Mouse (Mus musculus): Measurements from ENCODE around the gene Smc6. TPM values are rescaled to one million over a fixed set of nuclear protein-coding genes. Genes with fewer than 3 reads are reported as not detected.
A peak's percentile ranks its signal among the peaks of the same experiment; 100 is the strongest.

Smc6 gene
- polyA plus RNA-seq, 1 experiment from 2014 or later = 76.1 TPM

DNA sequence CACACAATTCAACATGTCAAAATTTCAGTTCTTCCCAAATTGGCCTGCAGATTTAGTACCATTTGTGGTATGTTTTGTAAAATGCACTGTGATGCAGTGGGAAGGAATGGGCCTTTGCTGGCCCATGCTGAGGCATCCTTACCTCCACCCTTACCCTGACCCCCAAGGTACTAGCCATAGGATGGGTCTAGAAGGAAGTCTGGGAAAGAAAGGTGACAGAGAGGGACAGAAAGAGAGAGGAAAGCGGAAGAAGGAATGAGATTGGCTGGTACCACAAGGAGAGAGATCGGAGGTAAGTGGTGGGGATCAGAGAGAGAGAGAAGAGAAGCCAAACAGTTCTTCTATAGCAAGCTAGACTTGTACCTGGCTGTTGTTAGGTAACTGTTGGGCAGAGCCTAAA is 45.4 kb downstream of the Smc6 start:
- H3K27me3 ChIP-seq (ENCODE audit: insufficient read depth, poor library complexity, severe bottlenecking) = no peaks in the 10 kb centered on the region
- WGBS = 96% methylated on average over 2 of the region's 2 CpGs
- no peak for DNase-seq (ENCODE audit: low spot score)
- no peaks in the 10 kb centered on the region for H3K4me1 ChIP-seq (replicated peaks)
- no peak overlapping the region for H3K4me3 ChIP-seq
- H3K9me3 ChIP-seq = no peaks in the 10 kb centered on the region
- peaks cover 76% of the 10 kb centered on the region for H3K36me3 ChIP-seq
- H3K27ac ChIP-seq = no peak overlapping the region

DNA sequence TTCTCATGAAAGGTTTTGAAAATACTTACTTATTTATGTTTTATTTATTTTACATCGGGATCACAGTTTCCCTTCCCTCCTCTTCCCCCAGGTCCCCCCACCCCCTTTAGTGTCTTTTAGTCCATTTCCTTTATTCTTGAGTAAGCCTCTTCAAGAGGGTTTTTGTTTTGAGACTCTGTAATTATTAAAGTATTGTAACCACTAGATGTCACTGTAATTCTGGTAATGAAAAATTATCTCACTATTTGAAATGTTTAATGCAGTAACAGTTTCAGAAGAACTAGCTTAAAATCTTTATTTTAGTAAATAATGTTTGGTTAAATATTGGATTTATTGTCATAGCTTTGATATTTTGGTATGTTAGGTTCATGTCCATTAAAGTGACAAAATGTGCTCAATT is 48.2 kb downstream of the Smc6 start:
- H3K4me3 ChIP-seq = no peak overlapping the region
- no peaks in the 10 kb centered on the region for H3K9me3 ChIP-seq
- no peaks in the 10 kb centered on the region for H3K27me3 ChIP-seq (ENCODE audit: insufficient read depth, poor library complexity, severe bottlenecking)
- WGBS = 81% methylated on average over 1 of the region's 1 CpGs
- peaks cover 75% of the 10 kb centered on the region for H3K36me3 ChIP-seq
- no peak for DNase-seq (ENCODE audit: low spot score)
- no peak overlapping the region for H3K27ac ChIP-seq
- H3K4me1 ChIP-seq (replicated peaks) = no peaks in the 10 kb centered on the region

DNA sequence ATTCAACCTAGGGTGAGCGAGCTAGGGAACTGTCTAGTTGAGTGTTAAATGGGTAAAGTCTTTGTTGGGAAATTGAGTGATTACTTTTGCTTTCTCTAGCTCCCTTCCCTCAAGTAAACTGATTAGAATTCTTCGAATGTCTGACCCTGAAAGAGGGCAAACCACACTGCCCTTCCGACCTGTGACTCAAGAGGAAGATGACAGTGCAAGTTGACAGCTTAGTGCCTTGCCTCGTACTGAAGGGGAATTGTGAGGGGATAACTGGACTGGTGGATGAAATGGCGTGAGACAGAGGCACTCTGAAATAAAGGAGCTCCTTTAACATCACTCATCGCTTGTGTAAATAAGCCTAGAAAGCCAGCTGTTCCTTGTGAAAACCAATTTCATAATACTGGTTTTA is 52.0 kb downstream of the Smc6 start:
- Histone ChIP-seq H3K36me3 (peaks cover 48% of the 10 kb centered on the region), H3K9me3 (no peaks in the 10 kb centered on the region), H3K27ac (no peak overlapping the region), H3K4me3 (no peak overlapping the region), H3K27me3 (ENCODE audit: insufficient read depth, poor library complexity, severe bottlenecking) (no peaks in the 10 kb centered on the region), H3K4me1 (replicated peaks) (no peaks in the 10 kb centered on the region)
- WGBS = 61% methylated on average over 6 of the region's 6 CpGs
- DNase-seq (ENCODE audit: low spot score) = no peak

DNA sequence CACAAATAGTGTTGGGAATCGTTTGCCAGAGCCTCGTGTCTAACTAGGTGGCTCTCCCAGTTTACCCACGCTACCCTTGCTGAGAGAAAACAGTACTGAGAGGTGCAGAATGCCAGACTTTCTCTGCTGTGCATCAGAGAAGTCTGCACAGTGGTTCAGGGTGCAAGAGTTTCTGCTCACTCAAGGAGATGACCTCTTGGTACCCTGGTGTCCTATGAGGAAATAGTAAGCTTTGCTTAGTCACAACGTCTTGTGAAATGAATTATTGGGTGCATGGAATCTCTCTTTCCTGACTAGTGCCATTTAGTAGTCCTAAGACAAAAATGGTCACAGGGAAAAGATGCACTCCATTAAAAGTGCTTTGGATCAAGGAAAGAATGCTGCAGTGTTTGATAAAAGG is 58.8 kb downstream of the Smc6 start:
- 77% methylated on average over 4 of the region's 4 CpGs for WGBS
- H3K4me3 ChIP-seq = no peak overlapping the region
- no peaks in the 10 kb centered on the region for H3K27me3 ChIP-seq (ENCODE audit: insufficient read depth, poor library complexity, severe bottlenecking)
- no peak for DNase-seq (ENCODE audit: low spot score)
- no peaks in the 10 kb centered on the region for H3K4me1 ChIP-seq (replicated peaks)
- no peaks in the 10 kb centered on the region for H3K36me3 ChIP-seq
- H3K27ac ChIP-seq = no peak overlapping the region
- H3K9me3 ChIP-seq = no peaks in the 10 kb centered on the region

DNA sequence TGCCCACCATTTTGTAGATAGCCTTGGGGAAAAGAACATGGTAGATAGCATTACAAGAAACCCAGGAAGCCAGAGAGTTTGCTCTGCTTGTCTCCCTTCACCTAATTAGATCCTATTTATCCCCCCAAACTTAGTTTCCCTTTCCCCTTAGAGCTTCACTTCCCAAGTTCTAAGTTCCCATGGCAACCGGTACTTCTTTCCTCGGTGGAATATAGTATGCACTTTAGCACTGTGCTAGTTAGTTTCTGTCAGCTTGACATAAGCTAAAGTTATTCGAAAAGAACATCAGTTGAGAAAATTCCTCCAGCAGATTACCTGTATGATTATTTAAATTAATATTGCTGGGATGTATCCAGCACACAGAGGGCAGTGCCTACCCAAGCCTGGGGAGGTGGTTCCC is 60.8 kb downstream of the Smc6 start:
- no peak overlapping the region for H3K4me3 ChIP-seq
- H3K27ac ChIP-seq = no peak overlapping the region
- no peaks in the 10 kb centered on the region for H3K27me3 ChIP-seq (ENCODE audit: insufficient read depth, poor library complexity, severe bottlenecking)
- H3K4me1 ChIP-seq (replicated peaks) = no peaks in the 10 kb centered on the region
- 85% methylated on average over 3 of the region's 3 CpGs for WGBS
- H3K36me3 ChIP-seq = no peaks in the 10 kb centered on the region
- no peak for DNase-seq (ENCODE audit: low spot score)
- H3K9me3 ChIP-seq = no peaks in the 10 kb centered on the region

DNA sequence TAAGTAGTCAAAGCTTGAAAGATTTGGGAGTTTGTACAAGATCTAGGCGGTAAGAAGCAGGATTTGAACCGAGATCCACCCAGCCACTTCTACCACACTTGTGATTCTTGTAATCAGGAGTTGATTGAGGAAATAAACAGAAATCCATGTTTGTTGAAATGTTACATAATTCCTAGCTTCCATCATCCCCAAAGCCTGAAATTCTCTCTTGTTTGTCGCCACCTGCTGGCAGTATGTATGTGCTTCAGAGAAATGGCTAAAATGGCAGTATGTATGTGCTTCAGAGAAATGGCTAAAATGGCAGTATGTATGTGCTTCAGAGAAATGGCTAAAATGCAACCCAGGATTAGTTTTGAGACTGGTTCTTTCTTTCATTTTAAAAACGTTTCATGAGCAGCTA is 71.2 kb downstream of the Smc6 start:
- 40% methylated on average over 4 of the region's 4 CpGs for WGBS

DNA sequence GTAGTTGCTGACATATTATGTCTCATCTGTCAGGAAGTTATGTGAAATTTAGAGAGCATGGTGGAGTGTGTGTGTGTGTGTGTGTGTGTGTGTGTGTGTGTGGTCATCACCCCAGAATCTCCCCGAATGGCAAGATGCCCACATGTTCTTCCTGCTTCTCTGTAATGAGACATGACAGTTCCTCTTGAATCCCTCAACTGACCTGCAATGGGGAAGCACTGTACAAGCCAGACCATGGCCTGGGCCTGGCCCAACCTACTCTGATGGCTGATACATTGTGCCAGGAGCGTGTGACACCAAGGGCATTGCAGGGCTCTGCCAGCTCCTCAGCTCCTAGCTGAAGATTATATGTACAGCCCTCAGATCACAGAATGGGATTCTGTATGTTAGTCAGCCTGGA is 72.6 kb downstream of the Smc6 start:
- H3K27me3 ChIP-seq (ENCODE audit: insufficient read depth, poor library complexity, severe bottlenecking) = no peaks in the 10 kb centered on the region
- no peaks in the 10 kb centered on the region for H3K36me3 ChIP-seq
- no peak overlapping the region for H3K27ac ChIP-seq
- H3K4me3 ChIP-seq = no peak overlapping the region
- DNase-seq (ENCODE audit: low spot score) = no peak
- H3K9me3 ChIP-seq = no peaks in the 10 kb centered on the region
- no peaks in the 10 kb centered on the region for H3K4me1 ChIP-seq (replicated peaks)
- WGBS = 90% methylated on average over 2 of the region's 2 CpGs

More for the DNA sequence above, 71.2 kb downstream of the Smc6 start:
- no peak overlapping the region for H3K4me3 ChIP-seq
- H3K4me1 ChIP-seq (replicated peaks) = no peaks in the 10 kb centered on the region
- no peak overlapping the region for H3K27ac ChIP-seq
- H3K27me3 ChIP-seq (ENCODE audit: insufficient read depth, poor library complexity, severe bottlenecking) = no peaks in the 10 kb centered on the region
- no peak for DNase-seq (ENCODE audit: low spot score)
- no peaks in the 10 kb centered on the region for H3K36me3 ChIP-seq
- H3K9me3 ChIP-seq = no peaks in the 10 kb centered on the region

DNA sequence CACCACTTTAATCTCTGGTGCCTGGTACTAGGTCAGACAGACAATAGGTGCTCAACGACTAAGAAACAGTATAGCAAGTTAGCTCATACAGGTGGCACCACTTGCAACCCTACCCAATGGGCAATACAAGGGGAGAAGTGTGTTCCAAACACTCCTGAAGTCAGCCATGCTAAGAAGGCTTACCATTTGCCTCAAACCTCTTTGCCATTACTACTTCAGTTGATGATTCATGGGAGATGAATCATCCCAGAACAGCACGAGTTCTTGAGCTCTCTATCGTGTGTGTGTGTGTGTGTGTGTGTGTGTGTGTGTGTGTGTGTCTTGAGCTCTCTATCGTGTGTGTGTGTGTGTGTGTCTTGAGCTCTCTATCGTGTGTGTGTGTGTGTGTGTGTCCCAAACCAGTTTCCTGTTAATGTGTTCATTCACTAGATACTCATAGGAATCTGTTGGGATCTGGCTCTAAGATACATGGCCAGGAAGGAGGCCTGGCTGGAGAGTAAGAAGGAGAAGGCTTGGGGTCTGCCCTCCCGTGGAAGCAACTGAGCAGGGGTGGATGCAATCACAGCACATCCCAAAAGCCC is 76.4 kb downstream of the Smc6 start:
- WGBS = 80% methylated on average over 6 of the region's 6 CpGs
- Histone ChIP-seq H3K4me3 (no peak overlapping the region), H3K4me1 (replicated peaks) (no peaks in the 10 kb centered on the region), H3K9me3 (no peaks in the 10 kb centered on the region), H3K36me3 (no peaks in the 10 kb centered on the region), H3K27ac (no peak overlapping the region), H3K27me3 (ENCODE audit: insufficient read depth, poor library complexity, severe bottlenecking) (no peaks in the 10 kb centered on the region)
- DNase-seq (ENCODE audit: low spot score) = no peak

DNA sequence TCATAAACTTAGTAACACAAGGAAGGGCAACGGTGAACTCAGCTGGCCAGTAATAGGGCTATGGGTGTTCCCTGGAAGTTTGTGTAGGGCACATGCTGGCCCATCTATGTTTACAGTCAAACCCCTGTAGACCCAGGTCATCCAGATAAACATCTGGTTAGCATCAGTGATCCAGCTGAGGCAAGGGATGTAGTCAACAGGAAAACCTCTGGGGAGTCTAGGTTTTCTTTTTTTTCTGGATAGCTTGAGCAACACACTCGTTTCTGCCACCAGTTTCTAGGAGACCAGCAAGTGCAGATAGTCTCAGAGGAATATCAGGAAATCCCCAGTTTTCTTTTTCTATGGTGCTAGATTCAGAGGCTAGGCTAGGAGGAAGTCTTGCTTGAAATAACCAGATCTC is 80.3 kb downstream of the Smc6 start:
- H3K9me3 ChIP-seq = no peaks in the 10 kb centered on the region
- H3K4me3 ChIP-seq = no peak overlapping the region
- no peak for DNase-seq (ENCODE audit: low spot score)
- no peaks in the 10 kb centered on the region for H3K36me3 ChIP-seq
- H3K27me3 ChIP-seq (ENCODE audit: insufficient read depth, poor library complexity, severe bottlenecking) = no peaks in the 10 kb centered on the region
- H3K27ac ChIP-seq = no peak overlapping the region
- WGBS = 57% methylated on average over 2 of the region's 2 CpGs
- H3K4me1 ChIP-seq (replicated peaks) = peaks cover 10% of the 10 kb centered on the region

DNA sequence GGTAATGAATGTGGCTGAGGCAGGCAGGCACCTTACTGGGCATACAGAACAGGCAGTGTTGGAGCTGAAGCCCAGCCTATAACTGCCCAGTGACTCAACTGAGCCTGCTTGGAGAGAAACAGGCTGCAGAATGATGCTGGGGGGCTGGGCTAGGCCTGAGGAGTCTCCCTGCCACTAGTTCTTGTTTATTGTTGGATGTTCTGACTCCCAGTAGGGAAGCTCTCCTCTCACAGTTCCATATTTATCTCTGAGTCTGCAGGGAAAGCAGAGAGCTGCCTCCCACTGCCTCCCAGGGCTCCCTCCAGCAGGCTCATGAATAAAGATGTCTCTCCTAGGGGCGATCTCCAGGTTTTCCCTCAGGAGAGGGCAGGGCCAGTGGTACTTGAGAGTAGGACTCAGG is 82.7 kb downstream of the Smc6 start:
- Histone ChIP-seq H3K9me3 (no peaks in the 10 kb centered on the region), H3K27me3 (ENCODE audit: insufficient read depth, poor library complexity, severe bottlenecking) (no peaks in the 10 kb centered on the region), H3K4me3 (no peak overlapping the region), H3K27ac (no peak overlapping the region), H3K36me3 (no peaks in the 10 kb centered on the region), H3K4me1 (replicated peaks) (peaks cover 10% of the 10 kb centered on the region)
- no peak for DNase-seq (ENCODE audit: low spot score)
- 10% methylated on average over 1 of the region's 1 CpGs for WGBS

DNA sequence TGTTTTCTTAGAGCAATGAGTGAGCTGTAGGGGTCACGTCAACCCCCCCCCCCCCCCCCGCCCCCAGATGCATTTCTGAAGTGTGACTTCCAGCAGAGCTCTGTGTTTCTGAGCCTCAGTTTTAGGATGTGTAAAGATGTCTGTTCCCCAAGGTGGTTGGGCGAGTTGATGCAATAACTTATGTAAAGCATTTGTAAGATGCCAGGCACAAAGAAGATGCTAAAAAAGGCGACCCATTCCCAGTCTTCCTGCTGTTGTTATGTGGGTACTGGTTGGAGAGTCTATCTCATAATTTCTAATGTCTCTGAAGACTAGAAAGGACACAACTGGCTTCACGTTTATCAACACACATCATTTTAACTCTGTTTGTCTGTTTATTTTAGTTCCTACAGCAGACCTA is 84.2 kb downstream of the Smc6 start:
- H3K27me3 ChIP-seq (ENCODE audit: insufficient read depth, poor library complexity, severe bottlenecking) = no peaks in the 10 kb centered on the region
- 53% methylated on average over 5 of the region's 5 CpGs for WGBS
- H3K36me3 ChIP-seq = no peaks in the 10 kb centered on the region
- no peak for DNase-seq (ENCODE audit: low spot score)
- no peak overlapping the region for H3K4me3 ChIP-seq
- H3K4me1 ChIP-seq (replicated peaks) = peaks cover 10% of the 10 kb centered on the region
- no peak overlapping the region for H3K27ac ChIP-seq
- no peaks in the 10 kb centered on the region for H3K9me3 ChIP-seq

DNA sequence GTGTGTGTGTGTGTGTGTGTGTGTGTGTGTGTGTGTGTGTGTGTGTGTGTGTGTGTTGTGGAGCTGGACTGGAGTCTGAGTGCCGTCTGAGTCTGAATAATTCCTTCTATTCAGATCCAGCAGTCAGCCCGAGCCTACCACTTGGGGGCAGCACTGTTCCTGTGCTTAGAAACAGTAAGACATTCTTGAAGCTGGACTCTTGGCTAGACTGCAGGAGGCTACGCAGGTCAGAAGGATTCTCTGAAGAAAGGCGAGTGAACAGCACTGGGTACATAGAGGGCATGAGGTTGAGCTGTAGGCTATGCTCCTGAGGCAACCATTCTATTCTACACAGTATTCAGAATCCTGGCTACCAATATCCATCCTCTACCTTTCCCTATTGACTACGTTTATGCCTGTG is 85.2 kb downstream of the Smc6 start:
- H3K36me3 ChIP-seq = no peaks in the 10 kb centered on the region
- H3K27me3 ChIP-seq (ENCODE audit: insufficient read depth, poor library complexity, severe bottlenecking) = no peaks in the 10 kb centered on the region
- 36% methylated on average over 5 of the region's 5 CpGs for WGBS
- H3K4me1 ChIP-seq (replicated peaks) = peaks cover 10% of the 10 kb centered on the region
- peak; percentile 80 for DNase-seq (ENCODE audit: low spot score)
- no peaks in the 10 kb centered on the region for H3K9me3 ChIP-seq
- no peak overlapping the region for H3K4me3 ChIP-seq
- no peak overlapping the region for H3K27ac ChIP-seq

DNA sequence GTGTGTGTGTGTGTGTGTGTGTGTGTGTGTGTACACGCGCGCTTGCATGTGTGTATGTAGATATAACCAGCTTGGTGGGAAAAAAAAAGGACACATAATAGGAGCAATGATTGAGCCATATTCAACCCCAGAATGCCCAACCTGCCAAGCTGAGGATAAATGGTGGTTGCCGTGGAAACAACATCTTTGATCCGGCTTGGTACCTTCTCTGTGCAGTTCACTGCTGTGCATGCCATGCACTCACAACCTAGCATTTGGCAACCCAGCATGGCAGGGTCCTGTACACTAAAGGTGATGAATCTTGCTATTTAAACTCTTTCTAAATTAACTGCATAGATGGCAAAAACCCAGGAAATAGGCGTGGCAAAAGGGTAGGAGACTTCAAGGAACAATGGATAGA is 96.7 kb downstream of the Smc6 start:
- Histone ChIP-seq H3K27ac (no peak overlapping the region), H3K4me3 (no peak overlapping the region), H3K27me3 (ENCODE audit: insufficient read depth, poor library complexity, severe bottlenecking) (no peaks in the 10 kb centered on the region), H3K9me3 (no peaks in the 10 kb centered on the region), H3K36me3 (no peaks in the 10 kb centered on the region), H3K4me1 (replicated peaks) (peaks cover 4% of the 10 kb centered on the region; the same call in 1 of the 2 replicates)
- WGBS = 87% methylated on average over 6 of the region's 6 CpGs
- no peak for DNase-seq (ENCODE audit: low spot score)

DNA sequence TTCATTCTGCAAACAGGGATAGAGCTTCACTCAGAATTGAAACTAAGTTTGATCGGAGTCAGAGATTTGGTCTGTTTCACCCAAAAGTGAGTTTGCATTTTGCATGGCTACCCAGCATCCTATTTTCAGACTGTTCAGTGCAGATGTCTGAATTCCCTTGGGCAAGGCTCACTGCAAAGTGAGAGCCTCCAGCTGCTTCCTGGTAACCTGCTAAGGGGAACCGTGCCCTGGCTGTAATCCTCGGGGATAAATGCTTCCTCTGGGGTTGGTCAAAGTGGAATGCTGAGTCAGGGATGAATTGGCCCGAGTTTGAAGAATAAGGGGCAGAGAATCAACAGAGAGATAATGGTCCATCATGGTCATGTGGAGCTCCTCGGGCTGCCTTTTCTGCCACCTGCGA is 99.2 kb downstream of the Smc6 start:
- Histone ChIP-seq H3K9me3 (no peaks in the 10 kb centered on the region), H3K4me1 (replicated peaks) (no peaks in the 10 kb centered on the region), H3K4me3 (no peak overlapping the region), H3K27me3 (ENCODE audit: insufficient read depth, poor library complexity, severe bottlenecking) (no peaks in the 10 kb centered on the region), H3K36me3 (no peaks in the 10 kb centered on the region), H3K27ac (no peak overlapping the region)
- 70% methylated on average over 6 of the region's 6 CpGs for WGBS
- no peak for DNase-seq (ENCODE audit: low spot score)
